Mouse (Mus musculus) ovary, adult 18-20 months (tissue): ENCODE results near the gene Renbp.

Experiments used
- DNase-seq: peaks from one replicate; pipeline ENCODE4 v3.0.0; 2022; ENCODE audit warnings: low spot score, mixed read lengths

Gene Renbp

DNA sequence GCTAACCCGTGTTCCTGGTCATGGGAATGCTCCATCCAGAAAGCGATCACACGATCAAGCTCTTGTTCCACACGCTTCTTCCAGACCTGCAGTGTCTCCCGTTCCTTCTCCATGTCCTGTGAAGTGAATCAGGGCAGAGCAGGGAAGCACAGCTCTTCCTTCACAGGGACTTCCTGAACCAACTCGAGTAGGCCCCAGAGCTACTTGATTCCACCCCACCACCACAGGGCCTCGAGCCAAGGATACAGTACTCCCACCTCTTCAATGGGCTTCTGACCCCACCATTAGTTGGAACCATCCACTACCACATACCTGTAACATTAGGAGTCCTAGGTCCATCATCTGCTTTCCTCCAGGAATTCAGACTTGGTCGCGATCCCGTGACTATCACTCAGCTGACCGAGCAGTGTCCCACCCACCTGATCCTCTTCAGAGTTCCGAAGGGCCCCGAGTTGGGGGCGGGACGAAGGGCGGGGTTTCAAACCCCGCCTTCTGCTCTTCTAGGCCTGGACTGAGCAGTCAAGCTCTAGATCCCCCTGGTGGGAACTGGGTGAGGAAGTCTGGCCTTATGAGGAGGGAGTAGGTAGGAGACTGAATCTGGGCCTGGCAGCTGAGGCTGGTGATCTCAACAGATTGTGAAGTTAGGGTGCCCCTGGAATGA, at the start of gene Renbp:
Renbp (minus strand) TSS at position 449 of the 661 bp plus-strand sequence.
- peak; percentile 70 for DNase-seq

DNA sequence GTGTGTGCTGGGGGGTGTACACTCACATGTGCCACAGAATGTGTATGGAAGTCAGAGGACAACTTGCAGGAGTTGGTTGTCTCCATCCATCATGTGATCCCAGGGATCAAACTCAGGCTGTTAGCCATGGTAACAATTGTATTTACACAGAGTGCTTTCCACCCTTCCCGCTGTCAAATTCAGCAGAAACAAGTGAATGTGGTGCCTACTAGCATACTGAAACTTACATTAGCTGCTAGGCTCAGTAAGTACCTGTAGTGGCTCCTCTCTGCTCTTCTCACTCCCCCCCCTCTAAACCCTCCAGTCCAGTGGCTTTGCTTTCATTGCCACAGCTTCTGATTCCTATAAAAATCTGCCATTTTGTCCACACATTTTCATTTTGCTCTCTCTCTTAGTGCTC, 47.1 kb upstream of the Renbp start:
- DNase-seq, result no peak

GRCm38 (mm10) chrX:73976283-73976682, 45.6 kb upstream of the Renbp start:
- DNase-seq, result no peak

GRCm38 (mm10) chrX:73972774-73973173, 42.1 kb upstream of the Renbp start:
- DNase-seq, result no peak

DNA sequence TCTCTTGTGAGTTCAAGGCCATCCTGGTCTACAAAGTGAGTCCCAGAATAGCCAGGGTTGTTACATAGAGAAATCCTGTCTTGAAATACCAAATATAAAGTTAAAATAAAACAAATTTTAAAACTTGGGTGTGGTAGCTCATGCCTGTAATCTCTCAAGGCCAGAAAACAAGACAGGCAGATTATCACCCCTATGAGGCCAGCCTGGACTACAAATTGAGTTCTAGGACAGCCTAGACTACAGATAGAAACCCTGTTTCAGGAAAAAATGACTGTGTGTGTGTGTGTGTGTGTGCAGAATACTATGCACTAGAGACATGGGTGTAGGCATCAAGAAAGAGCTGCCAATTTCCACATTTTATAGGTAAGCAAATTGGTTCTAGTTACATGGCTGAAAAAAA, 40.1 kb upstream of the Renbp start:
- no peak for DNase-seq

DNA sequence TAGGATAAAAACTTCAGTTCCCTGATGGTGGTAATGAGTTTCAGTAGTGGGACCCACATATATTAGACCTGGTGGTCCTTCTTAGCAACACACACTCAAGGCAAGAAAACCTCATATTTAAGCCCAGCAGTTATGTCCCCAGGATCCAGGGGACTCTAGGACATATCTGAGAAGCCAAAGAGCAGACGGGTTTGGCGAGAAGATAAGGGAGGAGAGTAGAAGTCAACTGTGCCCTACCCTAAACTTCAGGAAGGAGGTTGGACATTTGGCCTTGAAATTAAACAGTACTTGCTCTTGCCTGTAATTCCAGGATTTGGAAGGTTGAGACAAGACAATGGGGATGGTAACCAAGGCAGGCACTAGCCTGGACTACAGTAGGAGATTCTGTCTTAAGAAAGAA, 39.1 kb upstream of the Renbp start:
- DNase-seq, result no peak

- no peak for DNase-seq
These were observed 38.5 kb upstream of the Renbp start for GRCm38 (mm10) chrX:73969167-73969566.

DNA sequence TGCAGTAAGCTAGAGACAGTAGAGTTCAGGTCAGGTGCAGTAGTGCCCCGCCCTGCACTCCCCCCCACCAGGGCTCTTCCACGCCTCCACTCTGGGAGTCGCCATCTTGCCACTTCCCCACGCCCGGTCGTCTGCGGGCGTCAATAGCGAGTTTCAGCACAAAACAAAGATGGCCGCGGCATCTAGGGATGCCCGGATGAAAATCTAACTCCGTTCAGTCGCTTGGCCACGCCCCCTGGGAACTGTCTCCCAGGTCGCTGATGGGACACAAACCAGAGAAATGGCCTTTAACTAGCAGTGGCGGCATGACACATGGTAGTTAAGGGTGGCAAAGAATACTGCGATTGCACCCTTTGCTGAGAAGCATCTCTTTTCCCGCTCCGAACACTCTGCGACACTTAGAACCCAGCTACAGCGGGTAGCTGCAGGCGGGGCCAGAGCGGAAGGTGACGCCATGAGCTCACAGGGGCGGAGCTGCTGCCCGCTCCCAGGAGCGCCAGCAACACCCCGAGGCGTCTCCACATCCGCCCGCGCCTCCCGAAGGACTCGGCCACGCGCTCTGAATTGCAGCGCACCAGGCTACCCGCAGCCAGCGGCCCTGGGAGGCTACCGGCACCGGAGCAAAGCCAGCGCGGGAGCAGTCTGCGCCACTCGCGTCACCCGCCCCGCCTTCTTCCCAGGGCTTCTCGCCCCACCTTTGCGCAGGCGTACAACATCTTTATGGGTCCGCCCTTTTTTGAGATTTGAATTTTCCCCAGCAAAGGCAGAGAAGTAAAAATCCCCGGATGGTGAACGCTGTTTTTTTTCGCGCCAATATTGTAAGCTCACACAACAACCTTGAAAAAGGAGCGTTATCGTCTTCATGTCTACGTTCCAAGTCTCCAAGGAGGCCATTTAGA, 36.8 kb upstream of the Renbp start:
- DNase-seq, result peak; percentile 85

- DNase-seq, result peak; percentile 85
These were observed 35.9 kb upstream of the Renbp start, which contains the start of gene Hcfc1 for GRCm38 (mm10) chrX:73966248-73967176. TSS of gene Hcfc1 (minus strand) at chrX:73966357.

GRCm38 (mm10) chrX:73965307-73965706, 34.7 kb upstream of the Renbp start:
- no peak for DNase-seq

DNA sequence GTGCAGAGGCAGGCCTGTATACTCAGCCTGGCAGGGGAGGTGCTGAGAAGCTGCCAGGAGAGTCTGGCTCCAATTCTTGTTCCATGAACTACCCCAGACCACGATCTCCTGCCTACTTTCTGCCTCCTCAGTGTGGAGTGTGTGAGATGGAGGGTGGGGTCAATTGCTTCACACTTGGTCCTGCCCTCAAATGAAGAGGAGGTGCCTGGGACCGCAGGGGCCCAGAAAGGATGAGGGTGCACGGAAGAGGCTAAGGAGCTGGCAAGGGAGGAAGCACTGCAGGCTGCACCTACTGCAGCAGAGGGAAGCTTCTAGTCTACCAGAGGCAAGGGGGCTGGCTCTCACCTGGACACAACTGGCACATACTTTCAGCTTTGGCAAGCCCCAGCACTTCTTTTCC, 33.7 kb upstream of the Renbp start:
- no peak for DNase-seq

DNA sequence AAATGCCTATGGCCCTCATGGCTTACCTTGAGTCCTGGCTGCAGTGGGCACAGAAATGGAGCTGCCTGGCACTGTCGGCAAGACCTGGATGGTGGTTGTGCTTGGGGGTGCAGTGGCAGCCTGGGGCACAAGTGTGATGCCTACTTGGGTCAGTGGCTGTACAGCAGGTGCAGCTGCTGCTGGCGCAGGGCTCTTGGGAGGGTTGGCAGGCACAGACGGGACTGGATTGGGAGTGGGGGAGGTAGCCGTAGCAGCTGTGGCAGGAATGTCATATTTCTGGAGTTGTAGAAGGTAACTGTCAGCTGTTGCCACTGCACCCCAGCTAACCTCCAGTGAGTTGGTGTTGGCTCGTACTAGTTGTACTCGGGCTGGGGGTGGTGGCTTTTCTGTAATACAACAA, 24.3 kb upstream of the Renbp start:
- no peak for DNase-seq

DNA sequence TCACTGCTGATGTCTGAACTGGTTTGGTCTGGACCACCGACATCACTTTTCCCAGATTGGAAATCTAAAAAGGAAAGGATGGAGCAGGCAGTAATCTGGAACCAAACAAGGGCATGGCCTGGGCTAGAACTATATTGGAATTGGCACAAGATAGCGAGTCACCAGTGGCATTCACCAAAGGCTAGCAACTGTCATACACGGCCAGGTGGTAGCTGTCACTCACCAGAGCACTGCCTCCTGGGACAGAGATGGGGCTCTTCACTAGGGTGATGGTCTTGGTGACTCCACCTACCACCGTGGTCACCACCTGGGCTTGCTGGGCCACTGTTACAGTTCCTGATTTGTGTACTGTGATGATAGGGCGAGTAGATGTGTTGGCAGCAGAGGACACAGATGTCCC, 22.0 kb upstream of the Renbp start:
- DNase-seq, result no peak

DNA sequence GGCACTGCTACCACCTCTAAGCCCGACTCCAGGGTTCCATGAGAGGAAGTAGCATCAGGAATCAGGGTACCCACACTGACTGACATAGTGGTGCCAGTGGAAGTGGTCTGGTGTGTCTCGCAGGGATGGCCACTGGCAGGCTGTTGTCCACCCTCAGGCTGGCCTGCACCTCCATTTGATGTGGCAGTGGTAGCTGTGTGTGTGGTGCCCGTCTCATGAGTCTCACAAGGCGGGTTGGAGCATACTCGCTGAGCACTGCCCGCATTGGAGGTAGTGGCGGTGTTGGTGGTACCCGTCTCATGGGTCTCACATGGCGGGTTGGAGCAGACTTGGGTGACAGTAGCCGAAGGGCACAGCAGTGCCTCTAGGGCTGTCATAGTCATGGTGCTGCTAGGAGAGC, 18.7 kb upstream of the Renbp start:
- no peak for DNase-seq

DNA sequence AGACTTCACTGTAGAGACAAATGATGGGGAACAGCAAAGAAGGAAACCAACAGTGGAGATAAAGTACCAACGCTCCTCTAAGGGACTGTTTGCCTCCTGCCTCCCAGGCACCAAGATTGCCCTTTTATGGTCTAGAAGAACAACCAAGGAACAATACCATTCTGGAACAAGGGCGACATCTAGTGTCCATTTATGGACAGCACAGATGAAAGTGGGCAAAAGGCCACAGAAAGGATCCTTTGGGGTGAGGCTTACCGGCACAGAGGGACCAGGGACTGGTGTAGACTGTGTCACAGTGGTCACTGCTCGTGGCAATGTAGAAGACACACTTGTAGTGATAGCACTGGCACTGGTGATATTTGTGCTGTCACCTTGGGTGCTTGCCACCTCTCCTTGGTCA, 18.0 kb upstream of the Renbp start:
- no peak for DNase-seq

DNA sequence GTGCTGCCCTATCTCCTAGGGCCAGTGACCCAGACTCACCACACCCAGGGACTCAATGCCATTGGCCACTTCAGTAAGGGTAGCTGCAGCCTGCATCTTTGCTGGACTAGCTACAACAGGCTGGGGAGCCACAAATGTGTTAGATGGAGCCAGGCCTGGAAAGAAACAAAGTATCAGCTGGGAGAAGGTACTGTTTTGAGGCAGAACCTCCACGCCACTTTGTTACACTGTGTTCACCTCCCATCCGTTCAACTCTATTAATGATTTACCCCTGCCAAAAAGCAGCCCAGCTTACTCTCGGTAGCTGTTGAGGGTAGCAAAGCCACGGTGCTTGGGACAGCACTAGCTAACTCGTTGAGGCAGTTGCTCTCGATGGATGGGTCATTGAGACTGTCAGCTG, 16.2 kb upstream of the Renbp start:
- no peak for DNase-seq

- no peak for DNase-seq
These were observed 11.6 kb upstream of the Renbp start for GRCm38 (mm10) chrX:73942294-73942693.

- DNase-seq, result no peak
These were observed 11.2 kb upstream of the Renbp start for GRCm38 (mm10) chrX:73941860-73942259.

DNA sequence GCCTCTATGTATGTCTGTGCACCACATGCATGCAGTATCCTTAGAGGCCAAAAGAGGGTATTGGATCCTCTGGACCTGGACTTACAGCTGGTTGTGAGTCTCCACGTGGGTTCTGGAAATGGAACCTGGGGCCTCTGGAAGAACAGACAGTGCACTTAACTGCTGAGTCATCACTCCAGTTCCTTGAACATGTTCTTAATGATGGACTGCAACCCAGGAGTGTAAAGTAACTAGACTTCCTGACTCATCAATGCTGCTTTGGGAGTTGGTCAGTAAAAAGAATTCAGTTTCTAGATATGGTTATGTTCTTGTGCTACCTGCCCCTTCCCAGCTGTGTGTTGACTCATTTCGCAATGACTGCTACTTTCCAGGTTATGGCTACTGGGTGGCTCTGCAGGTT, 1.2 kb upstream of the Renbp start:
- DNase-seq, result no peak

DNA sequence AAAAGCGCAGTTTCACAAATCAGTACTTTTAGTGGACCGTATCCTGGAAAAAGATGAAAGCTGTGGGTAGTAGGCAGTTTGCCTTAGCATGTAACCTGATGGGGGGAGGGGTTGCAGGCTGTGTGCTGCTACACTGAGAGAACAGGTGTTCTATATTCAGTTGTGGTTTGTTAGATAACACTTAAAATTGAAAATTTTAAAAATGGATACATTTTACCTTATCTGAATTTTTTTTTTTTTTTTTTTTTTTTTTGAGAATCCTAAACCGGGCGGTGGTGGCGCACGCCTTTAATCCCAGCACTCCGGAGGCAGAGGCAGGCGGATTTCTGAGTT, 8.1 kb downstream of the Renbp start:
- no peak for DNase-seq

DNA sequence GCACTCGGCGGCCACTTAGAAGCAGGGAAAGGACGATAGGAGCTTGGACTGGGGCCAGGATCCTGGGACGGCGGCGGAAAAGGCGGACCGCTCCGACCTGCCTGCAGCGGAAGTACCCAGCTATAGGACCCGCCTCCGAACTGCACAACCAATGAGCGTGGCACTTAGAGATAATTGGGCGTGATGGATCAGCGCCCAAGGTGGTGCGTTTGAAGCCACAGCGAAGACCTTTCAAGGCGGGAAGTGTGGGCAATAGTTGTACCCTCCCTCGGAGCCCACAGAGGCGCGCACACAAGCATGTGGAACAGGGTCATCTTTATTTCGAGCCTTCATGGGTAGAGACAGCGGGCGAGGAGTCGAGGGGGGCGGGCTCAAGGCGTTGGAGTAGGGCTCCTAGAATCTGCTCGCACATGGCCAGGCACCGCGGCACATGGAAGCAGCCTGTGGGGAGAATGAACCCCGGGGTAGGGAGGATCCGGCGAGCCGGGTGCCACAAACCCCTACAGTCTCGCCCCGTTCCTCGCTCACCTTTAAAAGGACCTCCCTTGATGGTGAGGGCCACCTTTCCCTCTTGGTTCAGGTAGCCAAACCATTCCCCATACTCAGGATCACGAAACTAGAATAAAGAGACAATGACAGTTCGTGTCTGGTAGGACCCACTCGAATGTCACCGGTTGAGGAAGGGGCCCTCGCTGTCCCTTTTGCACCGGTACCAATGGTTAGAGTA, 8.7 kb downstream of the Renbp start, which contains the start of the genes Arhgap4 and Naa10:
Arhgap4 (minus strand) TSS at position 48 of the 727 bp plus-strand sequence.
Naa10 (minus strand) TSS at position 122 of the 727 bp plus-strand sequence.
- DNase-seq, result peak; percentile 84
